Mouse (Mus musculus) heart, embryonic 12.5 days (tissue): ENCODE results near the gene Sars. TPM values are rescaled to one million over a fixed set of nuclear protein-coding genes. Genes with fewer than 3 reads are reported as not detected.
A peak's percentile ranks its signal among the peaks of the same experiment; 100 is the strongest.

Source experiments
- ATAC-seq: fragments of 200-750 bp; cut with Nextera tagmentation; 2 replicates; pipeline ENCODE4 v1.8.0; 2017; ENCODE audit warnings: moderate TSS enrichment, moderate library complexity; ENCODE audit not compliant: insufficient number of reproducible peaks, low FRiP score
- H3K27ac ChIP-seq: fragments of 300-500 bp; sonication (generic); 2 replicates; pipeline ENCODE4 v1.5.1; 2016; ENCODE audit warnings: mild to moderate bottlenecking, moderate library complexity; ENCODE audit not compliant: poor library complexity, severe bottlenecking
- H3K27me3 ChIP-seq: fragments of 300-500 bp; sonication (generic); replicated peaks from 2 replicates; pipeline ENCODE4 v1.6.1; 2016; ENCODE audit warnings: mild to moderate bottlenecking, moderate library complexity
- H3K36me3 ChIP-seq: fragments of 300-500 bp; sonication (generic); 2 replicates; pipeline ENCODE4 v1.6.1; 2016; ENCODE audit warnings: mild to moderate bottlenecking, moderate library complexity
- H3K4me1 ChIP-seq: fragments of 300-500 bp; sonication (generic); replicated peaks from 2 replicates; pipeline ENCODE4 v1.6.1; 2016; ENCODE audit warnings: mild to moderate bottlenecking
- H3K4me2 ChIP-seq: fragments of 300-500 bp; sonication (generic); 2 replicates; pipeline ENCODE4 v1.6.1; 2016; ENCODE audit warnings: mild to moderate bottlenecking, moderate library complexity
- H3K4me3 ChIP-seq: fragments of 300-500 bp; sonication (generic); 2 replicates; pipeline ENCODE4 v1.5.1; 2016; ENCODE audit warnings: mild to moderate bottlenecking
- H3K9ac ChIP-seq: fragments of 300-500 bp; sonication (generic); 2 replicates; pipeline ENCODE4 v1.6.1; 2016; ENCODE audit warnings: mild to moderate bottlenecking, moderate library complexity
- H3K9me3 ChIP-seq: fragments of 300-500 bp; sonication (generic); replicated peaks from 2 replicates; pipeline ENCODE4 v1.6.1; 2016; ENCODE audit warnings: mild to moderate bottlenecking, moderate library complexity
- WGBS: fragments of 180-500 bp; shearing (Covaris S2); methylation state at CpG from one replicate; pipeline ENCODE4 v1.1.7; 2016; 5-methylcytosine and 5-hydroxymethylcytosine counted together
- polyA plus RNA-seq: library from polyadenylated mRNA; unstranded; fragments of >200 nt; fragmentation: Nextera tagmentation; extraction: Ambion mirVana; gene quantifications from 2 replicates; pipeline ENCODE4 v1.2.1, GENCODE M21; 2016

Gene Sars
- polyA plus RNA-seq = 95.8 and 98.1 TPM in 2 replicates

DNA sequence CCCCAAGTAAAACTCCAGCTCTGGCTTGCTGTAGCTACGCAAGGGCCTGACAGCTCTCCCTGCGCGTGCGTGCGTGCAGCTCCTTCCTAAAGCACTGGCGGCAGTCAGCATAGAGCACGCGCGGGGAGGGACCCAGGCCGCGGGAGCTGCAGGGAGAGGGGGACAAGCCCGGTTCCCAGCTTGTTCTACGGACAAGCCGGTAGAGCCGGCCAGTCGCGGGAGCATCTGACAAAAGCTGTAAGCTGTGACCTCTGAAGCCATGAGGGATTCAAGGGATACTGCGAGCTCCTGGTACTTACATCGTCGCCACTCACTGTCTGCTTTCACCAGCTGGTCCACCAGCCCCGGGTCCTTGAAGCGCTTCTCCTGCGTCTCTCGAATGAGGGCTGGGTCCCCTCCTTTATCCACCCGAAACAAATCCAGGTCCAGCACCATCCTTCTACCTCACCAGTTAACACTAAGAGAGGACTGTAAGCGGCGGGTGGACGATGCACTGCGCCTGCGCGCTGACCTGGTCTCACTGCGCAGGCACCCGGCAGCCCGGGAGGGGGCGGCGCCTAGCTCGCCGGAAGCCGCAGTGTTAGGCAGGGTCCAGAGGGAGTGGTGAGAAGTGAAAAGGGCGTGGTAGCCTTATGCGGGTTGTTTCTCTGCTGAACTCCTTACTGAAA is at the start of gene Sars:
Sars (minus strand) TSS at position 512 of the 668 bp plus-strand sequence.
- peaks cover 14% of the 10 kb centered on the region for H3K4me1 ChIP-seq
- no peaks in the 10 kb centered on the region for H3K9me3 ChIP-seq
- H3K4me2 ChIP-seq = peak within 1 kb of the TSS; percentile 87
- peaks cover 2% of the 10 kb centered on the region for H3K36me3 ChIP-seq
- under 1% methylated on average over 41 of the region's 41 CpGs for WGBS
- peak within 1 kb of the TSS; percentile 86 for H3K27ac ChIP-seq
- peak; percentile 99 for ATAC-seq
- H3K4me3 ChIP-seq = peak within 1 kb of the TSS; percentile 81
- peaks cover 10% of the 10 kb centered on the region; the same call in 1 of the 2 replicates for H3K27me3 ChIP-seq
- peak within 1 kb of the TSS; percentile 89 for H3K9ac ChIP-seq

- Histone ChIP-seq H3K4me2 (no peak overlapping the region), H3K4me3 (no peak overlapping the region), H3K9me3 (no peaks in the 10 kb centered on the region), H3K27me3 (no peaks in the 10 kb centered on the region), H3K9ac (no peak overlapping the region), H3K4me1 (no peaks in the 10 kb centered on the region), H3K27ac (no peak overlapping the region), H3K36me3 (no peaks in the 10 kb centered on the region)
- ATAC-seq = no peak
- 36% methylated on average over 3 of the region's 3 CpGs for WGBS
These were observed 45.0 kb upstream of the Sars start for GRCm38 (mm10) chr3:108489968-108490367.

- WGBS = 79% methylated on average over 4 of the region's 4 CpGs
- H3K9ac ChIP-seq = no peak overlapping the region
These were observed 39.7 kb upstream of the Sars start for GRCm38 (mm10) chr3:108484749-108485148.

GRCm38 (mm10) chr3:108478800-108479199 is 33.8 kb upstream of the Sars start:
- H3K27me3 ChIP-seq = no peaks in the 10 kb centered on the region
- no peaks in the 10 kb centered on the region for H3K36me3 ChIP-seq
- 0 out of 2 replicates have a peak, but pooled peaks cover 4% of the 10 kb centered on the region for H3K9me3 ChIP-seq
- no peaks in the 10 kb centered on the region for H3K4me1 ChIP-seq
- ATAC-seq = no peak
- H3K4me3 ChIP-seq = no peak overlapping the region
- no peak overlapping the region for H3K9ac ChIP-seq
- H3K27ac ChIP-seq = no peak overlapping the region
- H3K4me2 ChIP-seq = no peak overlapping the region
- 82% methylated on average over 4 of the region's 4 CpGs for WGBS

More at GRCm38 (mm10) chr3:108484749-108485148, 39.7 kb upstream of the Sars start:
- Histone ChIP-seq H3K4me2 (no peak overlapping the region), H3K27ac (no peak overlapping the region), H3K4me3 (no peak overlapping the region), H3K36me3 (no peaks in the 10 kb centered on the region), H3K27me3 (no peaks in the 10 kb centered on the region), H3K9me3 (0 out of 2 replicates have a peak, but pooled peaks cover 4% of the 10 kb centered on the region), H3K4me1 (no peaks in the 10 kb centered on the region)
- ATAC-seq = no peak

- Histone ChIP-seq H3K27me3 (peaks cover under 1% of the 10 kb centered on the region; the same call in 1 of the 2 replicates), H3K4me3 (no peak overlapping the region), H3K9ac (no peak overlapping the region), H3K9me3 (no peaks in the 10 kb centered on the region), H3K36me3 (no peaks in the 10 kb centered on the region), H3K4me1 (no peaks in the 10 kb centered on the region), H3K4me2 (no peak overlapping the region), H3K27ac (no peak overlapping the region)
- 67% methylated on average over 14 of the region's 14 CpGs for WGBS
- ATAC-seq = no peak
These were observed 32.0 kb upstream of the Sars start for GRCm38 (mm10) chr3:108476761-108477619.

GRCm38 (mm10) chr3:108475496-108475895 is 30.5 kb upstream of the Sars start:
- ATAC-seq = no peak
- Histone ChIP-seq H3K4me2 (no peak overlapping the region), H3K4me3 (no peak overlapping the region), H3K4me1 (no peaks in the 10 kb centered on the region), H3K36me3 (no peaks in the 10 kb centered on the region), H3K27ac (no peak overlapping the region), H3K9me3 (no peaks in the 10 kb centered on the region), H3K9ac (no peak overlapping the region), H3K27me3 (peaks cover 3% of the 10 kb centered on the region; the same call in 1 of the 2 replicates)
- 76% methylated on average over 5 of the region's 5 CpGs for WGBS

GRCm38 (mm10) chr3:108474969-108475368 is 30.0 kb upstream of the Sars start:
- peaks cover 3% of the 10 kb centered on the region; the same call in 1 of the 2 replicates for H3K27me3 ChIP-seq
- no peak for ATAC-seq
- H3K27ac ChIP-seq = no peak overlapping the region
- H3K36me3 ChIP-seq = no peaks in the 10 kb centered on the region
- 86% methylated on average over 7 of the region's 7 CpGs for WGBS
- no peaks in the 10 kb centered on the region for H3K9me3 ChIP-seq
- H3K4me3 ChIP-seq = no peak overlapping the region
- H3K9ac ChIP-seq = no peak overlapping the region
- no peak overlapping the region for H3K4me2 ChIP-seq
- H3K4me1 ChIP-seq = no peaks in the 10 kb centered on the region

DNA sequence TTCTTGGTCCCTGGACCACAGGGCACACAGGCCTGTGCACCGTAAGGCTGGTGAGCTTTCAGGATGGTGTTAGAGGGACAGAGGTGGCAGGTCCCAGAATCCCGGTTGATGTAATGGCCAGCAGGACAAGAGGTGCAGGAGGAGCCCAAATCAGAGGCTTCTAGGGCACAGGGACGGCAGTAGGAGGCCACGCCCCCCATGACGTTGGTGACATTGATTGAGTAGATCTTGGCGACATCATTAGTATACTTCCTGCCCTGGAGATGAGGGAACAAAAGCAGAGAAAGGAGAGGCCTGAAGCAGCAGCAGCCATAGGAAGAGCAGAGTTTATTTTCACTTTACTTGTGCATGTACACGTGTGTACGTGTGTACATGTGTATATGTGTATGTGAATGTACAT is 22.8 kb upstream of the Sars start:
- ATAC-seq = no peak
- no peaks in the 10 kb centered on the region for H3K4me1 ChIP-seq
- H3K27me3 ChIP-seq = peaks cover 3% of the 10 kb centered on the region; the same call in 1 of the 2 replicates
- H3K36me3 ChIP-seq = no peaks in the 10 kb centered on the region
- H3K4me3 ChIP-seq = no peak overlapping the region
- no peaks in the 10 kb centered on the region for H3K9me3 ChIP-seq
- H3K4me2 ChIP-seq = no peak overlapping the region
- 51% methylated on average over 8 of the region's 8 CpGs for WGBS
- H3K9ac ChIP-seq = no peak overlapping the region
- H3K27ac ChIP-seq = no peak overlapping the region

GRCm38 (mm10) chr3:108466425-108466824 is 21.4 kb upstream of the Sars start:
- Histone ChIP-seq H3K4me1 (no peaks in the 10 kb centered on the region), H3K9ac (no peak overlapping the region), H3K9me3 (no peaks in the 10 kb centered on the region), H3K27me3 (no peaks in the 10 kb centered on the region), H3K36me3 (no peaks in the 10 kb centered on the region), H3K27ac (no peak overlapping the region), H3K4me3 (no peak overlapping the region), H3K4me2 (no peak overlapping the region)
- no peak for ATAC-seq
- WGBS = 87% methylated on average over 6 of the region's 6 CpGs

GRCm38 (mm10) chr3:108458866-108459265 is 13.9 kb upstream of the Sars start:
- ATAC-seq = no peak
- no peaks in the 10 kb centered on the region for H3K9me3 ChIP-seq
- no peak overlapping the region for H3K9ac ChIP-seq
- peak overlapping the region; percentile 50 for H3K4me2 ChIP-seq
- H3K27ac ChIP-seq = no peak overlapping the region
- H3K27me3 ChIP-seq = no peaks in the 10 kb centered on the region
- no peaks in the 10 kb centered on the region for H3K36me3 ChIP-seq
- 0 out of 2 replicates have a peak overlapping the region, but pooled peaks have one; percentile 8 for H3K4me3 ChIP-seq
- H3K4me1 ChIP-seq = peaks cover 7% of the 10 kb centered on the region; the same call in 1 of the 2 replicates
- 35% methylated on average over 10 of the region's 10 CpGs for WGBS

DNA sequence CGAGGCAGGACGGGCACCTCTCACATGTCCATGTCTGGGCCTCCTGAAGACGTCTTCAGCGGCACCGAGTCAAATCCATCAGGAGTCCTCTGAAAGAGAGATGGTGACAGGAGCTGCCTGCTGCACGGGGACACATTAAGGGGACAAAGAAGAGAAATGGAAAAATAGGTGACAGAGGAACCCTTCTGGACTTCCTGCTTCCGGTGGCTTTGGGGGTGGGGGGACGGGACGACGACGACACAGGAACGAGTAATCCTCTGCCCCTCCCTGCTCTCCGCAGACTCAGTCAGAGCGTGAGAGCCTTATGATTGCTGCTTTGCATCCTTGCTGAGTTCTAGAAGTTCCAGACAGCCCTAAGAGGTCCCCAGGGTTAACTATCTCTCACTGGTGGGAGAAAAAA is 13.4 kb upstream of the Sars start:
- peak; percentile 29; the same call in 1 of the 2 replicates for ATAC-seq
- H3K4me3 ChIP-seq = 0 out of 2 replicates have a peak overlapping the region, but pooled peaks have one; percentile 8
- H3K27ac ChIP-seq = no peak overlapping the region
- 42% methylated on average over 14 of the region's 14 CpGs for WGBS
- H3K9me3 ChIP-seq = no peaks in the 10 kb centered on the region
- H3K9ac ChIP-seq = no peak overlapping the region
- H3K4me2 ChIP-seq = peak overlapping the region; percentile 50
- H3K4me1 ChIP-seq = peaks cover 7% of the 10 kb centered on the region; the same call in 1 of the 2 replicates
- H3K27me3 ChIP-seq = no peaks in the 10 kb centered on the region
- no peaks in the 10 kb centered on the region for H3K36me3 ChIP-seq
